Mouse (Mus musculus): Measurements from ENCODE around the gene Cyp24a1. TPM values are rescaled to one million over a fixed set of nuclear protein-coding genes. Genes with fewer than 3 reads are reported as not detected.

Gene Cyp24a1
- polyA plus RNA-seq, 1 experiment from 2014 or later: not detected

- Histone ChIP-seq H3K4me3 (ENCODE audit: low read depth, low read length) (no peak overlapping the region), H3K9me3 (ENCODE audit: control insufficient read depth, low read length) (no peaks in the 10 kb centered on the region), H3K4me2 (replicated peaks; ENCODE audit: low read depth) (0 out of 2 replicates have a peak overlapping the region, but pooled peaks have one; percentile 29), H3K9ac (ENCODE audit: low read length) (no peak overlapping the region), H3K27ac (replicated peaks) (no peak overlapping the region), H3K4me1 (replicated peaks; ENCODE audit: control insufficient read depth, insufficient read depth) (no peaks in the 10 kb centered on the region; the same call in 1 of the 2 replicates), H3K36me3 (ENCODE audit: control insufficient read depth, insufficient read depth, low read length) (no peaks in the 10 kb centered on the region), H3K27me3 (ENCODE audit: control insufficient read depth, insufficient read depth, low read length) (no peaks in the 10 kb centered on the region)
- 4% methylated on average over 9 of the region's 9 CpGs for WGBS
- peak; percentile 62 for ATAC-seq (ENCODE audit: low FRiP score, low TSS enrichment)
- TF ChIP-seq EP300 (optimal IDR thresholded peaks at IDR 0.05) (no peak), CTCF (IDR thresholded peaks at IDR 0.05; ENCODE audit: low read depth) (peak; percentile 94)
- DNase-seq (ENCODE audit: low spot score): peak; percentile 93
These were observed 46.0 kb downstream of the Cyp24a1 start for GRCm38 (mm10) chr2:170450933-170451332.

GRCm38 (mm10) chr2:170447651-170448050 is 49.3 kb downstream of the Cyp24a1 start:
- WGBS: 70% methylated on average over 10 of the region's 10 CpGs
- H3K9me3 ChIP-seq (ENCODE audit: control insufficient read depth, low read length): no peaks in the 10 kb centered on the region
- DNase-seq (ENCODE audit: low spot score) (no peak), ATAC-seq (ENCODE audit: low FRiP score, low TSS enrichment) (no peak)
- H3K36me3 ChIP-seq (ENCODE audit: control insufficient read depth, insufficient read depth, low read length): no peaks in the 10 kb centered on the region
- TF ChIP-seq CTCF (IDR thresholded peaks at IDR 0.05; ENCODE audit: low read depth): no peak
- TF ChIP-seq EP300 (optimal IDR thresholded peaks at IDR 0.05): no peak
- no peak overlapping the region for H3K4me2 ChIP-seq (replicated peaks; ENCODE audit: low read depth)
- no peak overlapping the region for H3K4me3 ChIP-seq (ENCODE audit: low read depth, low read length)
- H3K27me3 ChIP-seq (ENCODE audit: control insufficient read depth, insufficient read depth, low read length): no peaks in the 10 kb centered on the region
- no peak overlapping the region for H3K27ac ChIP-seq (replicated peaks)
- H3K4me1 ChIP-seq (replicated peaks; ENCODE audit: control insufficient read depth, insufficient read depth): peaks cover 2% of the 10 kb centered on the region
- H3K9ac ChIP-seq (ENCODE audit: low read length): no peak overlapping the region

GRCm38 (mm10) chr2:170446843-170447383 is 50.0 kb downstream of the Cyp24a1 start:
- no peak overlapping the region for H3K4me2 ChIP-seq (replicated peaks; ENCODE audit: low read depth)
- 58% methylated on average over 5 of the region's 5 CpGs for WGBS
- H3K36me3 ChIP-seq (ENCODE audit: control insufficient read depth, insufficient read depth, low read length): no peaks in the 10 kb centered on the region
- H3K27me3 ChIP-seq (ENCODE audit: control insufficient read depth, insufficient read depth, low read length): no peaks in the 10 kb centered on the region
- no peak overlapping the region for H3K4me3 ChIP-seq (ENCODE audit: low read depth, low read length)
- TF ChIP-seq CTCF (IDR thresholded peaks at IDR 0.05; ENCODE audit: low read depth) (no peak), EP300 (optimal IDR thresholded peaks at IDR 0.05) (no peak)
- ATAC-seq (ENCODE audit: low FRiP score, low TSS enrichment) (peak; percentile 65), DNase-seq (ENCODE audit: low spot score) (peak; percentile 53)
- H3K27ac ChIP-seq (replicated peaks): peak overlapping the region; percentile 61
- H3K9me3 ChIP-seq (ENCODE audit: control insufficient read depth, low read length): no peaks in the 10 kb centered on the region
- no peak overlapping the region for H3K9ac ChIP-seq (ENCODE audit: low read length)
- peaks cover 2% of the 10 kb centered on the region for H3K4me1 ChIP-seq (replicated peaks; ENCODE audit: control insufficient read depth, insufficient read depth)

GRCm38 (mm10) chr2:170445861-170446260 is 51.1 kb downstream of the Cyp24a1 start:
- H3K9me3 ChIP-seq (ENCODE audit: control insufficient read depth, low read length): no peaks in the 10 kb centered on the region
- WGBS: 31% methylated on average over 5 of the region's 5 CpGs
- no peak overlapping the region for H3K4me2 ChIP-seq (replicated peaks; ENCODE audit: low read depth)
- TF ChIP-seq CTCF (IDR thresholded peaks at IDR 0.05; ENCODE audit: low read depth): no peak
- TF ChIP-seq EP300 (optimal IDR thresholded peaks at IDR 0.05): no peak
- no peaks in the 10 kb centered on the region for H3K36me3 ChIP-seq (ENCODE audit: control insufficient read depth, insufficient read depth, low read length)
- DNase-seq (ENCODE audit: low spot score) (peak; percentile 68), ATAC-seq (ENCODE audit: low FRiP score, low TSS enrichment) (peak; percentile 84)
- H3K27me3 ChIP-seq (ENCODE audit: control insufficient read depth, insufficient read depth, low read length): no peaks in the 10 kb centered on the region
- no peak overlapping the region for H3K4me3 ChIP-seq (ENCODE audit: low read depth, low read length)
- H3K27ac ChIP-seq (replicated peaks): no peak overlapping the region; the same call in 1 of the 2 replicates
- no peak overlapping the region for H3K9ac ChIP-seq (ENCODE audit: low read length)
- H3K4me1 ChIP-seq (replicated peaks; ENCODE audit: control insufficient read depth, insufficient read depth): peaks cover 2% of the 10 kb centered on the region

GRCm38 (mm10) chr2:170442535-170442934 is 54.4 kb downstream of the Cyp24a1 start:
- no peak for TF ChIP-seq EP300 (optimal IDR thresholded peaks at IDR 0.05)
- peak; percentile 66 for TF ChIP-seq CTCF (IDR thresholded peaks at IDR 0.05; ENCODE audit: low read depth)
- no peak overlapping the region for H3K4me2 ChIP-seq (replicated peaks; ENCODE audit: low read depth)
- no peak overlapping the region for H3K27ac ChIP-seq (replicated peaks)
- no peak overlapping the region for H3K9ac ChIP-seq (ENCODE audit: low read length)
- no peaks in the 10 kb centered on the region for H3K27me3 ChIP-seq (ENCODE audit: control insufficient read depth, insufficient read depth, low read length)
- peaks cover 2% of the 10 kb centered on the region for H3K4me1 ChIP-seq (replicated peaks; ENCODE audit: control insufficient read depth, insufficient read depth)
- H3K36me3 ChIP-seq (ENCODE audit: control insufficient read depth, insufficient read depth, low read length): no peaks in the 10 kb centered on the region
- H3K4me3 ChIP-seq (ENCODE audit: low read depth, low read length): no peak overlapping the region
- peak; percentile 60 for DNase-seq (ENCODE audit: low spot score)
- no peak for ATAC-seq (ENCODE audit: low FRiP score, low TSS enrichment)
- no peaks in the 10 kb centered on the region for H3K9me3 ChIP-seq (ENCODE audit: control insufficient read depth, low read length)
- 70% methylated on average over 3 of the region's 3 CpGs for WGBS

GRCm38 (mm10) chr2:170438782-170439181 is 58.2 kb downstream of the Cyp24a1 start:
- Histone ChIP-seq H3K36me3 (ENCODE audit: control insufficient read depth, insufficient read depth, low read length) (no peaks in the 10 kb centered on the region), H3K9me3 (ENCODE audit: control insufficient read depth, low read length) (no peaks in the 10 kb centered on the region), H3K4me1 (replicated peaks; ENCODE audit: control insufficient read depth, insufficient read depth) (no peaks in the 10 kb centered on the region), H3K4me2 (replicated peaks; ENCODE audit: low read depth) (no peak overlapping the region), H3K9ac (ENCODE audit: low read length) (no peak overlapping the region), H3K27ac (replicated peaks) (no peak overlapping the region), H3K4me3 (ENCODE audit: low read depth, low read length) (no peak overlapping the region), H3K27me3 (ENCODE audit: control insufficient read depth, insufficient read depth, low read length) (no peaks in the 10 kb centered on the region)
- ATAC-seq (ENCODE audit: low FRiP score, low TSS enrichment) (no peak), DNase-seq (ENCODE audit: low spot score) (no peak)
- TF ChIP-seq CTCF (IDR thresholded peaks at IDR 0.05; ENCODE audit: low read depth): no peak
- WGBS: 38% methylated on average over 13 of the region's 13 CpGs

Data from stomach, postnatal 0 days (tissue).